Mouse (Mus musculus) lung, postnatal 0 days (tissue): ENCODE results near the gene Slc25a3. TPM values are rescaled to one million over a fixed set of nuclear protein-coding genes. Genes with fewer than 3 reads are reported as not detected.
A peak's percentile ranks its signal among the peaks of the same experiment; 100 is the strongest.

Experiments used
- ATAC-seq: fragments of 200-750 bp; cut with Nextera tagmentation; 2 replicates; pipeline ENCODE4 v1.8.0; 2017; ENCODE audit warnings: moderate library complexity
- DNase-seq: peaks from one replicate; pipeline ENCODE4 v3.0.0-alpha.2; 2016; ENCODE audit warnings: low spot score
- H3K27ac ChIP-seq: fragments of 300-500 bp; sonication (generic); 2 replicates; pipeline ENCODE4 v1.5.1; 2014; ENCODE audit warnings: antibody characterized with exemption, mild to moderate bottlenecking, low read length, mixed read lengths
- H3K27me3 ChIP-seq: fragments of 300-500 bp; sonication (generic); replicated peaks from 2 replicates; pipeline ENCODE4 v1.6.1; 2014; ENCODE audit warnings: low read length, mixed read lengths; ENCODE audit not compliant: insufficient read depth
- H3K36me3 ChIP-seq: fragments of 300-500 bp; sonication (generic); 2 replicates; pipeline ENCODE4 v1.6.1; 2014; ENCODE audit warnings: low read length, mixed read lengths; ENCODE audit not compliant: insufficient read depth
- H3K4me1 ChIP-seq: fragments of 300-500 bp; sonication (generic); 2 replicates; pipeline ENCODE4 v1.6.1; 2014; ENCODE audit warnings: antibody characterized with exemption, low read depth, low read length, mixed read lengths; ENCODE audit not compliant: insufficient read depth
- H3K4me2 ChIP-seq: fragments of 300-500 bp; sonication (generic); replicated peaks from 2 replicates; pipeline ENCODE4 v1.6.1; 2014; ENCODE audit warnings: low read depth, mild to moderate bottlenecking, low read length, moderate library complexity, mixed read lengths
- H3K4me3 ChIP-seq: fragments of 300-500 bp; sonication (generic); 2 replicates; pipeline ENCODE4 v1.5.1; 2014; ENCODE audit warnings: low read depth, low read length
- H3K9ac ChIP-seq: fragments of 300-500 bp; sonication (generic); replicated peaks from 2 replicates; pipeline ENCODE4 v1.6.1; 2014; ENCODE audit warnings: low read depth, mild to moderate bottlenecking
- H3K9me3 ChIP-seq: fragments of 300-500 bp; sonication (generic); 2 replicates; pipeline ENCODE4 v1.6.1; 2016; ENCODE audit warnings: low read length, mixed read lengths
- CTCF ChIP-seq: IDR thresholded peaks from 2 replicates; pipeline ENCODE4 v1.5.1; 2016; ENCODE audit warnings: antibody characterized with exemption, mild to moderate bottlenecking
- EP300 ChIP-seq: IDR thresholded peaks from 2 replicates; pipeline ENCODE4 v1.6.1; 2016; ENCODE audit warnings: antibody characterized with exemption, mild to moderate bottlenecking, control low read depth
- WGBS: fragments of 180-500 bp; shearing (Covaris S2); extraction: QIAGEN DNeasy Blood & Tissue Kit; methylation state at CpG from one replicate; pipeline ENCODE4 v1.1.7; 2014; 5-methylcytosine and 5-hydroxymethylcytosine counted together
- polyA plus RNA-seq: library from polyadenylated mRNA; unstranded; fragments of >200 nt; fragmentation: Nextera tagmentation; extraction: Ambion mirVana; gene quantifications from 2 replicates; pipeline ENCODE4 v1.2.1, GENCODE M21; 2015

The Slc25a3 gene
- 336 and 358 TPM in 2 replicates for polyA plus RNA-seq

DNA sequence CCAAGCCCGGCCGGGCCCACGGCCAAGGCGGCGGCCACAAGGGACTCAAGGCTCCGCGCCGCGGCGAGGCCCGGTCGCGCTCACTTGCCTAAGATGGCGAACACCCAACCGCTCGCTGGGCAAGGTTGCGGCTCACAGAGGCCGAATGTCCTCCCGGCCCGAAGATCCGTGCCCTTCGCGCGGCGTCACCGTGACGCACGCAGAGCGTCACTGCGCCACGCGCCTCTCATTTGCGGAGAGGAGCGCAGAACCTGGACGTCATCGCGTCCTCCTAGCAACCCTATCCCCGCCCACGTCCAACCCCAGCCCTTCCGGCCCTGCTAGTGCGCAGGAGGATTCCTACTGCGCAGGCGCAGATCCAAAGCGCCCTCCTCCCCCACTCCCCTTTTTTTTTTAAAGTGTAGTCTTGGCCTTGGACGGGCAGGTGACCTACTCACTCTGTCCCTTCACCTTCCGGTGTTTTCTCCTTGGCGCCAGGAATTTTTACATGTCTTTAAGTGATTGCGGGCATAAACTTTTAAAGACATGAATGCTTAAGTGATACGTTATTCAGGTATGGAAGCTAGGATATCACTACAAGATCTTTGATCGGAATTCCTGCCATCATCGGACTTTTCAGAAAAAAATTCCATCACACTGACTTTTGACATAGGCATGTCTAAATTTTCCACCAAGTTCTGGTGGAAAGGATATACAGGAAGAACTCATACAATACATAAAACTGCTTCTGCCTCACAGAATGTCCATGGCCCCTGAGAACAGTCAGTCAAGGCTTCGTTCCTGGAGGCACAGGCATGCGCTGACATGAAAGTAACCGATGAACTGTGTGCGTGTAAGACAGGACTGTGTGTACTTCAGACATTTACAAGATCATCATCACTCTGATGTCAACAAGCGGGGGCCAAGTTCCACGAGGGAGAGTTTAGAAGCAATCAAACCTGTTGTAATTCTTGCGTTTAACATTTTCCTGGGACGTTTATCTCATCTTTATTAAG, at the start of gene Slc25a3:
Slc25a3 (minus strand) TSS at position 232 of the 995 bp plus-strand sequence.
- H3K4me2 ChIP-seq = peak within 1 kb of the TSS; percentile 72
- H3K9ac ChIP-seq = peak within 1 kb of the TSS; percentile 91
- peak within 1 kb of the TSS; percentile 95 for H3K27ac ChIP-seq
- DNase-seq (peak; percentile 99), ATAC-seq (peak; percentile 100)
- H3K4me3 ChIP-seq = peak within 1 kb of the TSS; percentile 82
- H3K9me3 ChIP-seq = no peaks in the 10 kb centered on the region
- WGBS = 10% methylated on average over 52 of the region's 59 CpGs
- no peaks in the 10 kb centered on the region; the same call in 1 of the 2 replicates for H3K36me3 ChIP-seq
- TF ChIP-seq EP300 (0 out of 2 replicates have a peak, but pooled peaks have one; percentile 3), CTCF (0 out of 2 replicates have a peak, but pooled peaks have one; percentile 1)
- no peaks in the 10 kb centered on the region; the same call in 1 of the 2 replicates for H3K4me1 ChIP-seq
- no peaks in the 10 kb centered on the region for H3K27me3 ChIP-seq

GRCm38 (mm10) chr10:91172329-91173100, 48.7 kb upstream of the Slc25a3 start:
- Histone ChIP-seq H3K36me3 (no peaks in the 10 kb centered on the region), H3K4me3 (peak overlapping the region; percentile 98), H3K4me2 (peak overlapping the region; percentile 72), H3K27me3 (no peaks in the 10 kb centered on the region), H3K9me3 (no peaks in the 10 kb centered on the region), H3K4me1 (0 out of 2 replicates have a peak, but pooled peaks cover 3% of the 10 kb centered on the region), H3K27ac (peak overlapping the region; percentile 98), H3K9ac (no peak overlapping the region; the same call in 1 of the 2 replicates)
- TF ChIP-seq CTCF (no peak), EP300 (no peak)
- WGBS = 72% methylated on average over 14 of the region's 14 CpGs
- ATAC-seq (no peak), DNase-seq (no peak)

DNA sequence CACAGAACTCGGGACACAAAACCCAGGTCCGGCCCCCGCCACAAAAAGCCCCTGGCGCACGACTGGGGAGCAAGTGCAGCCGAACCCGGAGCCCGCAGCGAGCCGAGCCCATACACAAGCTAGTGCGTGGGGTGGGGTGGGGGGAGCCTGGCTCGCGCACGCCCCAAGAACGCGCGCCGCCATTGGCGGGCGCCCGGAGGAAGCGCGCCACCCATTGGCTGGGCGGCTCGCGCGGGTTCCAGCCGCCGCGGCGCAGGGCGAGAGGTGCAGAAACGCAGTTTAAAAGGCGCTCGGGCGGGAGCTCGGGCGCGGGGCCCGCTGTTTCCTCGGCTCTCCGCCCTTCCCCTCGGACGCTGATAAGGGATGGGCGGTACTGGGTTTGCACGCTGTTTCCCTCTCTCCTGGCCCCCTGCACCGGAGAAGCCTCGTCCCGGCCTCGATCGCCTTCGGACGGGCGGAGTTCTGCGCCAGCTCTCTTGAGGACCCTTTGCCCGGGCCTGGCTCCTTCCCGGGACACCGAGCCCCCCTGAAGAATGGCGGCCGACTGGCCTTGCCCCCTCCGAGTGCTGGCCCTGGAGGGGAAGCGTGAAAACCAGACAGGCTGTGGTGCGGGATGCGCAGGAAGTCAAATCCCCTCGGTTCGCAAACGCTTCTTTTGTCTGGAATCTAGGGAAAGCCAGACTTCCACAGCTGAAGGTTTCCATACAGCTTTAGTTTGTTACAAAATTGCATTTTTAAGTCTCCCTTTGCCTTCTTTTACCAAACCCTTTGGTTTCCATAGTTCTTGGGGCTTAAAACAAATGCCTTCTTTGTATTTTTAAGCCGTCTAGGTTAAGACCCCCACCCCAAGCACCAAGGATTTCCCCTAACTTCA, 47.8 kb upstream of the Slc25a3 start:
- Histone ChIP-seq H3K4me2 (peak overlapping the region; percentile 72), H3K27me3 (no peaks in the 10 kb centered on the region), H3K4me1 (0 out of 2 replicates have a peak, but pooled peaks cover 3% of the 10 kb centered on the region), H3K27ac (peak overlapping the region; percentile 98), H3K36me3 (no peaks in the 10 kb centered on the region), H3K4me3 (peak overlapping the region; percentile 98), H3K9me3 (no peaks in the 10 kb centered on the region), H3K9ac (peak overlapping the region; percentile 92)
- DNase-seq (peak; percentile 96), ATAC-seq (peak; percentile 98)
- TF ChIP-seq CTCF = 0 out of 2 replicates have a peak, but pooled peaks have one; percentile 3
- TF ChIP-seq EP300 = no peak
- WGBS = under 1% methylated on average over 67 of the region's 68 CpGs

GRCm38 (mm10) chr10:91171041-91171440, 47.2 kb upstream of the Slc25a3 start:
- ATAC-seq (peak; percentile 41), DNase-seq (no peak)
- H3K4me3 ChIP-seq = peak overlapping the region; percentile 98
- no peaks in the 10 kb centered on the region for H3K36me3 ChIP-seq
- H3K27ac ChIP-seq = peak overlapping the region; percentile 98
- H3K4me2 ChIP-seq = peak overlapping the region; percentile 72
- peak overlapping the region; percentile 92 for H3K9ac ChIP-seq
- 0 out of 2 replicates have a peak, but pooled peaks cover 3% of the 10 kb centered on the region for H3K4me1 ChIP-seq
- no peak for TF ChIP-seq EP300
- TF ChIP-seq CTCF = no peak
- no peaks in the 10 kb centered on the region for H3K9me3 ChIP-seq
- under 1% methylated on average over 38 of the region's 59 CpGs for WGBS
- H3K27me3 ChIP-seq = no peaks in the 10 kb centered on the region

- peak; percentile 97 for DNase-seq
- peak overlapping the region; percentile 98 for H3K27ac ChIP-seq
- H3K27me3 ChIP-seq = no peaks in the 10 kb centered on the region
- 0% methylated on average over 41 of the region's 50 CpGs for WGBS
- peak overlapping the region; percentile 92 for H3K9ac ChIP-seq
- H3K4me1 ChIP-seq = 0 out of 2 replicates have a peak, but pooled peaks cover 3% of the 10 kb centered on the region
- no peaks in the 10 kb centered on the region for H3K9me3 ChIP-seq
- TF ChIP-seq CTCF (peak; percentile 81), EP300 (peak; percentile 61)
- H3K36me3 ChIP-seq = no peaks in the 10 kb centered on the region
- peak overlapping the region; percentile 72 for H3K4me2 ChIP-seq
- peak overlapping the region; percentile 98 for H3K4me3 ChIP-seq
- peak; percentile 53 for ATAC-seq
Measured at GRCm38 (mm10) chr10:91170143-91170941, 46.5 kb upstream of the Slc25a3 start.
